Mouse (Mus musculus) large intestine, adult 2 months (tissue): ENCODE measurements at regions not wholly inside any gene's neighbourhood (a gene's known extent, or its start where the extent isn't known, plus 50 kb on each side); places are given as distances from the start of the nearest gene placed in this dataset.
"Not testable (repeated sequence)": the region's sequence is repeated elsewhere in the genome, so short reads cannot be mapped to it uniquely, and the experiment has no call there.

ENCODE experiments used
- DNase-seq: peaks from one replicate; pipeline ENCODE4 v3.0.0-alpha.2; 2012; ENCODE audit warnings: low read depth, low spot score
- WGBS: fragments of 180-500 bp; shearing (Covaris S2); methylation state at CpG from one replicate; pipeline ENCODE4 v1.1.7; 2018; 5-methylcytosine and 5-hydroxymethylcytosine counted together

GRCm38 (mm10) chr13:72324041-72324690 is 304.5 kb upstream of the Irx2 start:
- no peak for DNase-seq
- WGBS = 58% methylated on average over 10 of the region's 10 CpGs

GRCm38 (mm10) chr13:72326201-72326600 is 302.4 kb upstream of the Irx2 start:
- WGBS = 71% methylated on average over 1 of the region's 1 CpGs

GRCm38 (mm10) chr13:72345647-72346133 is 282.9 kb upstream of the Irx2 start:
- DNase-seq = no peak
- WGBS = 40% methylated on average over 6 of the region's 6 CpGs

More at GRCm38 (mm10) chr13:72326201-72326600, 302.4 kb upstream of the Irx2 start:
- not testable (repeated sequence) for DNase-seq

- no peak for DNase-seq
- WGBS = 45% methylated on average over 21 of the region's 21 CpGs
Observed at GRCm38 (mm10) chr13:72346207-72346943, 282.2 kb upstream of the Irx2 start.

GRCm38 (mm10) chr13:72346944-72347586 is 281.6 kb upstream of the Irx2 start:
- peak; percentile 25 for DNase-seq
- WGBS = 28% methylated on average over 14 of the region's 14 CpGs

GRCm38 (mm10) chr13:72352641-72353181 is 275.9 kb upstream of the Irx2 start:
- no peak for DNase-seq
- 77% methylated on average over 18 of the region's 18 CpGs for WGBS

GRCm38 (mm10) chr13:72355297-72355696 is 273.3 kb upstream of the Irx2 start:
- no peak for DNase-seq
- WGBS = 82% methylated on average over 1 of the region's 1 CpGs

GRCm38 (mm10) chr13:72355821-72356220 is 272.8 kb upstream of the Irx2 start:
- WGBS = 42% methylated on average over 3 of the region's 3 CpGs
- DNase-seq = no peak

- WGBS = 58% methylated on average over 8 of the region's 8 CpGs
- DNase-seq = no peak
Observed at GRCm38 (mm10) chr13:72358243-72358904, 270.2 kb upstream of the Irx2 start.

- no peak for DNase-seq
- WGBS = 27% methylated on average over 24 of the region's 24 CpGs
Observed at GRCm38 (mm10) chr13:72365534-72366271, 262.9 kb upstream of the Irx2 start.

GRCm38 (mm10) chr13:72366281-72366680 is 262.3 kb upstream of the Irx2 start:
- no peak for DNase-seq
- 25% methylated on average over 11 of the region's 11 CpGs for WGBS

- DNase-seq = no peak
- 78% methylated on average over 1 of the region's 1 CpGs for WGBS
Observed at GRCm38 (mm10) chr13:72370131-72370530, 258.5 kb upstream of the Irx2 start.

- WGBS = 38% methylated on average over 5 of the region's 5 CpGs
- no peak for DNase-seq
Observed at GRCm38 (mm10) chr13:72370997-72371396, 257.6 kb upstream of the Irx2 start.

GRCm38 (mm10) chr13:72393366-72393765 is 235.3 kb upstream of the Irx2 start:
- DNase-seq = no peak
- 90% methylated on average over 2 of the region's 2 CpGs for WGBS

- no peak for DNase-seq
- WGBS = 23% methylated on average over 10 of the region's 10 CpGs
Observed at GRCm38 (mm10) chr13:72400677-72401076, 227.9 kb upstream of the Irx2 start.

- no peak for DNase-seq
- WGBS = 79% methylated on average over 11 of the region's 11 CpGs
Observed at GRCm38 (mm10) chr13:72409238-72409965, 219.2 kb upstream of the Irx2 start.

- 86% methylated on average over 4 of the region's 4 CpGs for WGBS
- DNase-seq = no peak
Observed at GRCm38 (mm10) chr13:72412656-72413055, 216.0 kb upstream of the Irx2 start.

- no peak for DNase-seq
- WGBS = 53% methylated on average over 2 of the region's 2 CpGs
Observed at GRCm38 (mm10) chr13:72416981-72417380, 211.6 kb upstream of the Irx2 start.
